Mouse (Mus musculus): ENCODE measurements at regions not wholly inside any gene's neighbourhood (a gene's known extent, or its start where the extent isn't known, plus 50 kb on each side); places are given as distances from the start of the nearest gene placed in this dataset.
"Not testable (repeated sequence)": the region's sequence is repeated elsewhere in the genome, so short reads cannot be mapped to it uniquely, and the experiment has no call there.

DNA sequence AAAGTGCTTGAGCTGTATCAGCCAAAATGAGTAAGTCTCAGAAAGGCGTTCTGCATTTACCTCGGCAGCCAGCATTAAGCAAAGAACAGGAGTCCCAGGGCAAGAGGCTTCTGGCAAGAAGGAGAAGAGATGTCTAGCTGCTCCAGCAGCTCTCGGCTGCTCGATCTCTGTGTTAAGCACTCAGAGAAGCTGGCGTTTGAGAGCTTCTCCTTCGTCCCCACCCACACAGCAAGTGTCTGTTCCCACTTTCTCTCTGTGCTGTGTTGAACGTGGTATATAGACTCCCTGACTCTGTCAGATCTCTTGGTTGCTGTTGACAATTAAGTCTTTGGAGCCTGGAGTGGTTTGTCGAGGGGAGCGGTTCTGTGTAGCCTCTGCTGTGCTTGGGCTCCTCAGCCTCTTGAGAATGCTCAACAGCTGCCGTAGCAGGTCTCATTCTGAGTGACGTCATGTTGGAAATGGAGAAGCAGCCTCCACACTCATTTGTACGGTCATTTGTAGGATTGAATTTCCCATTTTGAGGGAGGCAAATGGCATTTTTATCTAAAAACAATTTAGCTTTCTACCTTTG, 140.3 kb upstream of the Fer start:
- WGBS (ENCODE audit: insufficient replicate concordance), result 60% methylated on average over 12 of the region's 12 CpGs
- Histone ChIP-seq H3K4me1 (replicated peaks; ENCODE audit: control insufficient read depth in 2 of 2, insufficient read depth in 2 of 2, low read length in 1 of 2) (no peaks in the 10 kb centered on the region), H3K4me3 (ENCODE audit: insufficient read depth in 1 of 2, low read depth in 2 of 2, low read length in 2 of 2) (no peak overlapping the region), H3K36me3 (replicated peaks; ENCODE audit: control insufficient read depth, insufficient read depth, low read depth) (no peaks in the 10 kb centered on the region), H3K9me3 (ENCODE audit: control insufficient read depth, low read length) (no peaks in the 10 kb centered on the region), H3K9ac (replicated peaks) (no peak overlapping the region), H3K4me2 (ENCODE audit: low read depth) (no peak overlapping the region), H3K27ac (no peak overlapping the region), H3K27me3 (ENCODE audit: control insufficient read depth, insufficient read depth, low read length) (no peaks in the 10 kb centered on the region)
- DNase-seq (ENCODE audit: low read depth in 3 of 3, low spot score in 3 of 3) (no peak), ATAC-seq (ENCODE audit: insufficient read depth) (no peak)
- TF ChIP-seq CTCF (IDR thresholded peaks at IDR 0.05; ENCODE audit: low read depth) (no peak), EP300 (IDR thresholded peaks at IDR 0.05; ENCODE audit: low read depth) (no peak)

DNA sequence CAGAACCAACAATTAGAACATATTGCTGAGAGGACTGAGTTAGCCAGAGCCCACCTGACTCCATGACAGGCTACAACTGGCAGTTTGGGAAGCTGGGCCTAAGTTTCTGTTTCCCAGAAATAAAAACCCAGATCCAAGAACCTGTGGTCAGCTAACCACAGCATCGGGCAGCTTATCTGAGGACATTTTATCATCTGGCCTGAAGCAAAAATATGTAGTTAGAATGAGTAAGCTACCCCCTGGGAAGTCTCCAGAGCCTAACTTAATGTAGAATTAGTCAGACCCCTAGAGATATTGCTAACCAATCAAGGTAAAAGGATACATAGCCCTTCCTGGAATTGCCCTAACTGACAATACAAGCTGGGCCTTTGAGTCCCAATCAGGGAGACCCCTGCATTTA, 124.7 kb upstream of the Fer start:
- no peaks in the 10 kb centered on the region for H3K27me3 ChIP-seq (ENCODE audit: control insufficient read depth, insufficient read depth, low read length)
- H3K9me3 ChIP-seq (ENCODE audit: control insufficient read depth, low read length), result no peaks in the 10 kb centered on the region
- no peak overlapping the region for H3K9ac ChIP-seq (replicated peaks)
- TF ChIP-seq CTCF (IDR thresholded peaks at IDR 0.05; ENCODE audit: low read depth), result no peak
- TF ChIP-seq EP300 (IDR thresholded peaks at IDR 0.05; ENCODE audit: low read depth), result no peak
- 35% methylated on average over 1 of the region's 1 CpGs for WGBS (ENCODE audit: insufficient replicate concordance)
- H3K36me3 ChIP-seq (replicated peaks; ENCODE audit: control insufficient read depth, insufficient read depth, low read depth), result no peaks in the 10 kb centered on the region
- ATAC-seq (ENCODE audit: insufficient read depth) (no peak), DNase-seq (ENCODE audit: low read depth in 3 of 3, low spot score in 3 of 3) (no peak)
- no peak overlapping the region for H3K27ac ChIP-seq
- H3K4me1 ChIP-seq (replicated peaks; ENCODE audit: control insufficient read depth in 2 of 2, insufficient read depth in 2 of 2, low read length in 1 of 2), result no peaks in the 10 kb centered on the region
- H3K4me3 ChIP-seq (ENCODE audit: insufficient read depth in 1 of 2, low read depth in 2 of 2, low read length in 2 of 2), result no peak overlapping the region
- H3K4me2 ChIP-seq (ENCODE audit: low read depth), result no peak overlapping the region

DNA sequence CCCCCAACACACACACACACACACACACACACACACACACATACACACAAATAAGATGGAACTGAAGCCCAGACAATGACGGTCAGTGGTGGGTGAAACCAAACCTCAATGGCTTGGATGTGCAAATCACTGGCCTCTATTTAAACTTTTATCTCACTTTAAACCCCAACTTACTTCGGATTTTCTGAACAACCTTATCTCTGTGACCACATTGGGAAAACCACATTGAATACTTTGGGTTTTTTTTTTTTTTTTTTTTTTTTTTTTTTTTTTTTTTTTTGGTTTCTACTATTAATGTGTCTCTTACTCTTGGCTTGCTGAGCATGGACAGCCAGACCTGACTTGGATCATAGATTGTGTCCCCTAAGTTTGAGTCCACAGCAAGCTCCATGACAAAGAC, 123.2 kb upstream of the Fer start:
- H3K9me3 ChIP-seq (ENCODE audit: control insufficient read depth, low read length), result no peaks in the 10 kb centered on the region
- no peaks in the 10 kb centered on the region for H3K27me3 ChIP-seq (ENCODE audit: control insufficient read depth, insufficient read depth, low read length)
- H3K36me3 ChIP-seq (replicated peaks; ENCODE audit: control insufficient read depth, insufficient read depth, low read depth), result no peaks in the 10 kb centered on the region
- DNase-seq (ENCODE audit: low read depth in 3 of 3, low spot score in 3 of 3), result no peak
- no peak for ATAC-seq (ENCODE audit: insufficient read depth)
- no peak overlapping the region for H3K9ac ChIP-seq (replicated peaks)
- WGBS (ENCODE audit: insufficient replicate concordance), result 24% methylated on average over 2 of the region's 2 CpGs
- TF ChIP-seq EP300 (IDR thresholded peaks at IDR 0.05; ENCODE audit: low read depth), result no peak
- TF ChIP-seq CTCF (IDR thresholded peaks at IDR 0.05; ENCODE audit: low read depth), result no peak
- no peaks in the 10 kb centered on the region for H3K4me1 ChIP-seq (replicated peaks; ENCODE audit: control insufficient read depth in 2 of 2, insufficient read depth in 2 of 2, low read length in 1 of 2)
- H3K4me3 ChIP-seq (ENCODE audit: insufficient read depth in 1 of 2, low read depth in 2 of 2, low read length in 2 of 2), result no peak overlapping the region
- no peak overlapping the region for H3K4me2 ChIP-seq (ENCODE audit: low read depth)
- H3K27ac ChIP-seq, result no peak overlapping the region

DNA sequence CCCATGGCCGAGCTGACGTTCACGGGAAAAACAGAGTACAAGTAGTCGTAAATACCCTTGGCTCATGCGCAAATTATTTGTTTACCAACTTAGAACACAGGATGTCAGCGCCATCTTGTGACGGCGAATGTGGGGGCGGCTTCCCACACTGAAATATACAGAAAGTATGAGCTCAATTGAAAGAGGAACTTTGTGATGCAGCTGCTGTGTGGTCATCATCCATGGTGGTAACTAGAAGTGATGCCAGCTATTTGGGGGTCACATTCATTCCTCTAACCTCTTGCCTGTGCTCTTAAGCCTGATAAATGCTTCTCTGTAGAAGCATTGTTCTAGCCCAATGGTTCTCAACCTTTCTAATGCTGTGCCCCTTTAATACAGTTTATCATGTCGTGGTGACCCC, 113.6 kb upstream of the Fer start:
- not testable (repeated sequence) for ATAC-seq (ENCODE audit: insufficient read depth)

DNA sequence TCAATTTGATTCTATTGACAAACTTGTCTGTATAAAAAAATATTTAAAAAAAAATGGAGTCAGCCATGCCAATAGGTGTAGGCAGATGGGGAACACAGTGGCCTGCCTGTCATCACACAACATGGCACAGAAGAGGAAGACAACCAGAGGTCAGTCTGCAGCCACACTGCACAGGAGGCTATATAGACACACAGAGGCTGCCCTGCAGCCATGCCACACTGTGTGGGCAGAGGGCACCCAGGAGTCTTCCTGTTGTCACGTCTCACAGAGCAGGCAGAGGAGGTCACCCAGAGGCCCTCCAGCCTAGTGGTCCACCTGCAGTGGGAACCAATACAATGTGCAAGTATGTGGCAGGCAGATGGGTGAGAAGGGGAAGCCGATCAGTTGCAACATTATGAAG, 108.5 kb upstream of the Fer start:
- DNase-seq (ENCODE audit: low read depth in 3 of 3, low spot score in 3 of 3) (no peak), ATAC-seq (ENCODE audit: insufficient read depth) (no peak)
- 49% methylated on average over 2 of the region's 2 CpGs for WGBS (ENCODE audit: insufficient replicate concordance)
- Histone ChIP-seq H3K4me3 (ENCODE audit: insufficient read depth in 1 of 2, low read depth in 2 of 2, low read length in 2 of 2) (no peak overlapping the region), H3K27ac (no peak overlapping the region), H3K4me1 (replicated peaks; ENCODE audit: control insufficient read depth in 2 of 2, insufficient read depth in 2 of 2, low read length in 1 of 2) (no peaks in the 10 kb centered on the region), H3K4me2 (ENCODE audit: low read depth) (no peak overlapping the region), H3K9ac (replicated peaks) (no peak overlapping the region), H3K36me3 (replicated peaks; ENCODE audit: control insufficient read depth, insufficient read depth, low read depth) (no peaks in the 10 kb centered on the region), H3K27me3 (ENCODE audit: control insufficient read depth, insufficient read depth, low read length) (no peaks in the 10 kb centered on the region), H3K9me3 (ENCODE audit: control insufficient read depth, low read length) (no peaks in the 10 kb centered on the region)
- TF ChIP-seq CTCF (IDR thresholded peaks at IDR 0.05; ENCODE audit: low read depth) (no peak), EP300 (IDR thresholded peaks at IDR 0.05; ENCODE audit: low read depth) (no peak)

More for the DNA sequence above, 113.6 kb upstream of the Fer start:
- WGBS (ENCODE audit: insufficient replicate concordance), result 75% methylated on average over 5 of the region's 10 CpGs
- H3K4me2 ChIP-seq (ENCODE audit: low read depth); DNase-seq (ENCODE audit: low read depth in 3 of 3, low spot score in 3 of 3); H3K4me3 ChIP-seq (ENCODE audit: insufficient read depth in 1 of 2, low read depth in 2 of 2, low read length in 2 of 2); H3K4me1 ChIP-seq (replicated peaks; ENCODE audit: control insufficient read depth in 2 of 2, insufficient read depth in 2 of 2, low read length in 1 of 2); H3K9me3 ChIP-seq (ENCODE audit: control insufficient read depth, low read length); H3K27me3 ChIP-seq (ENCODE audit: control insufficient read depth, insufficient read depth, low read length); H3K9ac ChIP-seq (replicated peaks); H3K27ac ChIP-seq; H3K36me3 ChIP-seq (replicated peaks; ENCODE audit: control insufficient read depth, insufficient read depth, low read depth): not testable (repeated sequence)
